Comparison of ENCODE assay signal across 11 mouse cellular contexts in the genomic region with DNA sequence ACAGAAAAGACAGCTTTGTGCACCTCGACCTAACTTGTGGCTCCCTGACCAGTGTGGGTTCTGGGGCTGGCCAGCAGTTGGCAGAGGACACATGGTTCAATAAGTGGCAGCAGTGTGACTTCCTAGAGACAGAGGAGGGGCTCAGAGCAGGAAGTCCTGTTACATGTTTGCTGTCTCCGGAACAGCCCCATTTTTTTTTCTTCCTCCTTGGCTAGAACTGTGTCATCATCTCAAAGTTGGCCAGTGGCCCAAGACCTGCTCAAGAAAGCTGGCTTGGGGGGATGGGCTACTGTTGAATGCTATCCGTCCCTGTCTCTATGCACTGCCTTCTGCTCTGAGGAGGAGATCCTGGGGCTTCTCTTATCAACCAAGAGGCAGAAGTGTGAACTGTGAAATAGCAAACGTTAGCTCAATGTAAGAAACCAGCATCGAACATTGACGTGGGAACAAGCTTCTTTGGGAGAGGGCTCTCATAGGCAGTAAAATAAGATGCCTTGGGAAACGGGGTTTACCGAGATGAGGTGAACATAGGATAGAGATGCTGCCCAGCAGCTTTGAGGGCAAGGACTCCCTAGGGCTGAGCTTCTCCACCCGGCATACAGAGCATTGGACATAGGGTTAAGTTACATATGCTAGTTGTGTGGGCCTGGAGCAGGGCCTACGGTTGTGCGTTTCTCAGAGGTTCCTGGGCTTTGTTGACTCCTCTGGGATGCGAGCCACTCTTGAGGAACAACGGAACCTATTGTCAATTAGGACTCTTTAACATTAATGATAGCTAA. TPM values are rescaled to one million over a fixed set of nuclear protein-coding genes. Genes with fewer than 3 reads are reported as not detected.
DNase-seq lines count a peak whose midpoint lies in the region; ATAC-seq and TF ChIP-seq lines count a peak whose summit lies in the region.
"Had no signal": no experiment of that assay in that cellular context is flagged by ENCODE, and none has a peak within 500 bp of the region (broad histone marks: within the 10 kb centered on the region; RNA-seq: fewer than 3 reads in every experiment).

No protein-coding gene starts in this region.

- 65% methylated on average over 13 of the region's 13 CpGs for WGBS in forebrain, postnatal 0 days
- 80% methylated on average over 13 of the region's 13 CpGs for WGBS in forebrain, embryonic 13.5 days

- no peak overlapping the region for H3K9ac ChIP-seq in forebrain, postnatal 0 days
- no peak overlapping the region for H3K9ac ChIP-seq in forebrain, embryonic 13.5 days

- TF ChIP-seq CTCF in forebrain, postnatal 0 days (IDR thresholded peaks at IDR 0.05; ENCODE audit: low read depth) = no peak
- TF ChIP-seq CTCF in left cerebral cortex, adult 2 months (IDR thresholded peaks at IDR 0.05) = no peak

- ATAC-seq in forebrain, postnatal 0 days = peak; percentile 32; the same call in 1 of the 2 replicates
- ATAC-seq in forebrain, embryonic 13.5 days = no peak

- H3K4me2 ChIP-seq in forebrain, postnatal 0 days (ENCODE audit: low read depth) = no peak overlapping the region
- no peak overlapping the region for H3K4me2 ChIP-seq in forebrain, embryonic 13.5 days

- H3K4me1 ChIP-seq in forebrain, postnatal 0 days (ENCODE audit: insufficient read depth) = peaks cover 6% of the 10 kb centered on the region; the same call in 1 of the 2 replicates
- peaks cover 23% of the 10 kb centered on the region for H3K4me1 ChIP-seq in forebrain, embryonic 13.5 days

- H3K4me3 ChIP-seq in forebrain, postnatal 0 days (ENCODE audit: low read depth, low read length) = no peak overlapping the region
- no peak overlapping the region for H3K4me3 ChIP-seq in forebrain, embryonic 13.5 days
- no peak overlapping the region for H3K4me3 ChIP-seq in left cerebral cortex, adult 2 months
- H3K4me3 ChIP-seq: erythroblast, embryonic 14.5 days; megakaryocyte, embryonic 14.5 days had no signal

- DNase-seq in forebrain, postnatal 0 days = peak; percentile 30
- DNase-seq in MEL-GATA-1-ER (ENCODE audit: extremely low read depth, low read depth) (peak; percentile 80), liver (peak; percentile 12)
- peak; percentile 44 for DNase-seq in heart, adult 8-10 months (ENCODE audit: low spot score)
- DNase-seq in spleen, adult 18-20 months = peak; percentile 12 to 24
- no peak for DNase-seq in left cerebral cortex, adult 2 months (ENCODE audit: extremely low spot score in 1 of 2, low spot score in 2 of 2)
- DNase-seq in frontal cortex, postnatal 25 days (ENCODE audit: low spot score in 2 of 2) = no peak

- no peaks in the 10 kb centered on the region for H3K27me3 ChIP-seq in forebrain, postnatal 0 days (ENCODE audit: insufficient read depth, low read length)
- no peaks in the 10 kb centered on the region for H3K27me3 ChIP-seq in forebrain, embryonic 13.5 days

- H3K36me3 ChIP-seq in forebrain, postnatal 0 days (ENCODE audit: insufficient read depth) = peaks cover 3% of the 10 kb centered on the region; the same call in 1 of the 2 replicates
- H3K36me3 ChIP-seq in forebrain, embryonic 13.5 days (ENCODE audit: poor library complexity, severe bottlenecking) = 0 out of 2 replicates have a peak, but pooled peaks cover under 1% of the 10 kb centered on the region
- H3K36me3 ChIP-seq: G1E had no signal

- no peak overlapping the region for H3K27ac ChIP-seq in forebrain, postnatal 0 days (ENCODE audit: low read depth, low read length)
- no peak overlapping the region for H3K27ac ChIP-seq in forebrain, embryonic 13.5 days
- H3K27ac ChIP-seq in left cerebral cortex, adult 2 months = no peak overlapping the region

- H3K9me3 ChIP-seq in forebrain, postnatal 0 days (ENCODE audit: low read length) = no peaks in the 10 kb centered on the region
- no peaks in the 10 kb centered on the region for H3K9me3 ChIP-seq in forebrain, embryonic 13.5 days (replicated peaks)
- H3K9me3 ChIP-seq: G1E; megakaryocyte, embryonic 14.5 days had no signal

- intact Hi-C loops in left cerebral cortex, adult 2 months (cut with DNase I) = no loop called here

RNA-seq across cellular contexts. Expression of a gene that starts 31.9 kb away (rescaled TPM):
- total RNA-seq in forebrain, postnatal 0 days (2014; rRNA removed) = 13.5 and 14.9 TPM in 2 replicates
- 9.1 and 12.4 TPM in 2 replicates for polyA plus RNA-seq in forebrain, postnatal 0 days (2015; fragmentation: Nextera tagmentation; extraction: Ambion mirVana)
- 1.7 and 1.9 TPM in 2 replicates for polyA plus RNA-seq in forebrain, embryonic 13.5 days (2015; fragmentation: Nextera tagmentation; extraction: Ambion mirVana)
- total RNA-seq in heart, adult 8-10 months (2022) = 1 to 10 TPM; 1.5 to 4.7 (median 2.9) TPM
- total RNA-seq in left cerebral cortex, adult 2 months (2021) = 10 to 100 TPM; 23.9 to 53.9 TPM
- polyA plus RNA-seq: erythroblast, embryonic 14.5 days had no signal

RNA-seq across cellular contexts. Expression of a gene that starts 47.8 kb away (rescaled TPM):
- 15.6 and 29.8 TPM in 2 replicates for total RNA-seq in forebrain, postnatal 0 days (2014; rRNA removed)
- polyA plus RNA-seq in forebrain, postnatal 0 days (2015; fragmentation: Nextera tagmentation; extraction: Ambion mirVana) = 14.9 and 22.5 TPM in 2 replicates
- polyA plus RNA-seq in forebrain, embryonic 13.5 days (2015; fragmentation: Nextera tagmentation; extraction: Ambion mirVana) = 20.0 and 22.7 TPM in 2 replicates
- 10 to 100 TPM; 21.9 to 32.9 (median 29.3) TPM for total RNA-seq in heart, adult 8-10 months (2022)
- 10 to 100 TPM; 21.1 to 21.6 TPM for total RNA-seq in left cerebral cortex, adult 2 months (2021)

Comparison
In these comparisons a context has a peak if more than half of its experiments do, and no peak if none do; other contexts are left out.
1. DNase-seq: peak in forebrain, postnatal 0 days (single experiment), MEL-GATA-1-ER (single experiment), heart, adult 8-10 months (single experiment), liver (single experiment) and spleen, adult 18-20 months (2 of 2); none in left cerebral cortex, adult 2 months (0 of 2) and frontal cortex, postnatal 25 days (0 of 2).